Mouse (Mus musculus) hematopoietic stem cell, adult 5-6 weeks (primary cell): ENCODE data around the gene Olfm2. TPM values are rescaled to one million over a fixed set of nuclear protein-coding genes. Genes with fewer than 3 reads are reported as not detected.

Experiments used
- ATAC-seq, 2 experiments: fragments of 125-278 bp in 1 of 2; replicated peaks in 1 of 2; 2 replicates each; pipeline ENCODE4 v1.8.0; 2016 to 2017; ENCODE audit warnings: inconsistent platforms in 2 of 2, mild to moderate bottlenecking in 2 of 2, moderate number of reproducible peaks in 2 of 2, low read depth in 1 of 2, moderate TSS enrichment in 1 of 2; ENCODE audit not compliant: low FRiP score in 2 of 2, poor library complexity in 2 of 2, severe bottlenecking in 2 of 2, insufficient read depth in 1 of 2, low TSS enrichment in 1 of 2
- total RNA-seq: library from RNA; stranded (forward); fragments of 172-1452, 232-1000 nt; gene quantifications from 2 replicates; pipeline ENCODE4 v1.2.3, GENCODE M21; 2017

Olfm2 gene
- total RNA-seq, 1 experiment from 2014 or later: not detected

DNA sequence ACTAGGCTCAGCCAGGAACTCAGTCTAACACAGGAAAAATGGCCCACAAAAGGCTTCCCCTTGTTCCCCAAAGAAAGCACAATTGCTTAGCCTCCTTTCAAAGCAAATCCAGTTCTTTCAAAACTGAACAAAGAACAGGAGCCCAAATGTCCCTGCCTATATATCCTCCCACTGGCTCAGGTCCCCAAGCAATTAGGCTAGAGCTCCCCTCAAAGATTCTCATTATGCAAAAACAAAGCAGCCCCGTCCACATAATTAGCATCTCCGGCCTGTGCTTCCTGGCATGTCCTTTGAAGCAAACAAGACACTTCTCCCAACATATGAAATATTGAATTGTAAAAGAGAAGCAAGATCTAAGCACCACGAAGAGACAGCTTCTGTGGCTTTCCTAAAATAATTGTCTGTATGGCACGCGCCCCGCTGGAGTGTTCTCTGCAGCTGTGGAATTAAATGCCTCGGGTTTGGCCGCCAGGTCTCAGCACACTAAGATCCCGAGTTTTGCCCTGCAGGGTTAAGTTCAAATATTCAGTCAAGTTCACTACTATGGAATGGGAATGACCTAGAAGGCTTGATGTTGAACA is 65.7 kb downstream of the Olfm2 start:
- ATAC-seq: no peak

DNA sequence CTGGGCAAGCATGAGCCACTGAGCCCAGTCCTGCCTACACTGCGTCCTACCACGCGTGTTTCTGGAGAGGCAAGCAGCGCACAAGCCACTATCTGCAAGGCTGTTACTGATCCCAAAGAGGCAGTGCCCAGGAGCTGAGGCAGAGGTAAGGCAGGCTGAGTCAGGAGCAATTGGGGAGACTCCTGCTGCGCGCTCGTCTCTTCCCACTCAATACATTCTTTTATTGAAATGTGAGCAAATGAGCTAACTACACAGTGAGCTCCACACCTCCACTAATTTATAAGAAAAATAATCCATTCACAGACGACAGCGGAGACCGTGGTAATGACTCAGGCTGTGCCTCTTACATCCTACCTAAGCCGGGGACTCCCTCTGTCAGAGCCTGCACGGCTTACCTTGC is 68.3 kb downstream of the Olfm2 start:
- no peak for ATAC-seq

DNA sequence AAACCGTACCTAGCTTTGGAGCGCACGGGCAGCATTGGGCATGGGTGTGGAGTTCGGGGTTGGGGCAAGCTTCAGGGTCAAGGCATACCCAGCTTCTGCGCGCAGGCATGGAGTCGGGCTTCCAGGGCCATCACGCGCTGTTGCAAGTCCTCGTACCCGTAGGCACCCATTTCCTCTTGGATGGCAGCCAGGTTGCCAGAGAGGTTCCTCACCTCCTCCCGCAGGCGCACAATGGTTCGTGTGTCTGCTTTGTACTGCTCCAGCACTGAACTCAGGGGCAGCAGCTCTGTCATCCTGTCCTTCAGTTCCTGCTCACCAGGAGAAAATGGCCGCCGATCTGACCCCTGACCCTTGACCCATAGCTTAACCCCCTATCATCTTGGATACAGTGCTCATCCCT is 74.1 kb downstream of the Olfm2 start:
- peak; percentile 8 to 19; a peak in 1 of 4 replicates for ATAC-seq

DNA sequence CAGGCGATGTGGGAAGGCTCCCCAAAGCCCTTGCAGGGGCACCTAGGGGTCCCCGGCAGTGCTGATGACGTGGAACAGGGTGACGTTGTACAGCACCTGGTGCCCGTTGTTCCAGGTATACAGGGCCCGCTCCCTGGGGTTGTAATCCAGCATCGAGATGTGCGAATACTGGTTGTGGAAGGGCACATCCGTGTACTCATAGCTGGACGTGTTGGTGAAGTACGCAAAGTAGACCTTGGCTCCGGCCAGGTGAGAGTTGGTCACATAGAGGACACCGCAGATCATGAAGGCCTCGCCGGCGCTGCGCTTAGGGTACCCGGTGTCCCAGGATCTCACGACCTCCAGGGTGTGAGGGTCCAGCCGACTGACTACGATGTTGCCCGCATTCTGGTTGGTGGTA is 78.1 kb downstream of the Olfm2 start:
- ATAC-seq: no peak

DNA sequence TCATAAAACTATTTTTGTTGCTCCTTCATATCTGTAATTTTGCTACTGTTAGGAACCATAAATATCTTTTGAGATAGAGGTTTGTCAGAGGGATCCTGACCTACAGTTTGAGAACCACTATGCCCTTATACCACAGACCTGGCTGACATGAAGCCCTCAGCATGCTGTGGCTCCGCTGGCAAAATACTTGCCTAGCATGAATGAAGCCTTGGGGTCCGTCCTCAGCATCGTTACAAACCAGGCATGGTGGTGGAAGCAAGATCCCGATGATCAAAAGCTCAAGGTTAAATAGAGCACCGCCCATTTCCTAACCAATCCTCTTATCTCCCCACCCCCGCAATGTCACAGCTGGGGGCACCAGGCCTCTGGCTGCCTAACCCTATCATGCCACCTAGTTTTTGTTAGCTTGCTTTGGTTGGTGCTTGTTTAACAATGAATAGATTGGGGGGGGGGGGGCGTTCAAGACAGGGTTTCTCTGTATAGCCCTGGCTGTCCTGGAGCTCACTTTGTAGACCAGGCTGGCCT is 79.6 kb downstream of the Olfm2 start:
- peak in 1 of 2 experiments; percentile 17; a peak in 2 of 4 replicates for ATAC-seq

DNA sequence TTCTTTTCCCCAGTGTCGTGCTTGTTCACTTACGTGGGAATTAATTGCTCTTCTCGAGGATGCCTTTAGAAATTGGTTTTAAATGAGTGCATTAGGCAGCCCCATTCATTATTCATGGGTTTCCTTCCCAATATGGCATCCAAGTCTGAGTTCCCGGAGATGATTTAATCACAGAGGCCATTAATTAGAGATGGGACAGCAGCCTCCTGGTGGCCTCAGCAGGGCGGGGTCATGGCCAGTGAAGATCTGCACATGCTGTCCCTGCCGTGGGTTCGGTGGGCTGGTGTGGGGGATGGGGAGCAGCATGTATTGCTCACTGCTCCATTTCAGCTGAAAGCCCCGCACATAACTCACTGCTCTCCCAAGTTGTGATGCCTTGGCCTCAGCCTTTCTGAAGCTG is 80.2 kb downstream of the Olfm2 start:
- no peak for ATAC-seq

DNA sequence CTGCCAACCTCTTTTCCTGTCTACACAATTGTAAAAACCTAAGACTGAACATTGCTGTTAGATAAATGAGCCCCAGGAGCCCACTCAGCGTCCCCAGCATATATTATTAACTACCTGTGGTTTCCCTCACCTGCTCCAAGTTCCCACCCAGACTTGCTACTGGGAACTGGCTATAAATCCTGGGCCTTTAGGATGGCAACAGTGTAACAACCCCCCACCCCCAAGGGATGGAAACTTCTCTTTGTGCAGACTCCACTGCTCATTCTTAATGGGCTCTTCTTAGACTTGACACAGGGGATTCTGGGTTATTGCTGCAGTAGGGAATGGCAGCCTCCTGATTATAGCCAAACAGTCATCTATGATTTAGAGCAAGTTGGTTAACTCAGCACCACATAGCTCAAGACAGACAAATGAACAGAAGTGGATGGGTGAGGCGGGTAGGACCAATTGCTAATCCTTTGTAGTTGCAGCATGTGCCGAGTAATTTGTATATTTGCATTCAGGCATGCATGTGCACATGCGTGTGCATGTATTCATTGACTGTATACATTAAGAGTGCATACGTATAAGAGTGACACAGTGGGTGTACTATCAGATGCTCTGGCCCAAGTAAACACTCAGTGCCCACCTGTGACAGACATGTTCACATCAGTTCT is 81.0 kb downstream of the Olfm2 start:
- ATAC-seq: no peak

DNA sequence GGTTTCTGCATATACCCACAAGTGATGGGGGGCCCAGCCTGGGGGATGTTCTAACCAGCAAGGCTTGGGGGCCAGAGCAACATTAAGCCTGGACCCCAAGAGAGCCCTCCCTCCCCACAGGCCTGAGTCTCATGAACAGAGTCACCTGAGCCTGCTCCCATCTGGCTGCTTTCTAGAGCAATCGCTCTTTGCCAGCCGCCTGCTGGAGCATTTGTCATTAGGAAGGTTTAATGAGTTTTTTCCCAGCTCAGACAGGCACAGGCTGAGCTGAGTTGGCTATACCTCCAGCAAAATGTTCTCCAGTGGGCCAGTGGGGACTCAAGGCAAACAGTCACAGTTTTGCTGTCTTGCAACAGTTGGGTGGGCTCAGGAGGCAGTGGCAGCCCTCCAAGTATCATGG is 81.8 kb downstream of the Olfm2 start:
- ATAC-seq: no peak

DNA sequence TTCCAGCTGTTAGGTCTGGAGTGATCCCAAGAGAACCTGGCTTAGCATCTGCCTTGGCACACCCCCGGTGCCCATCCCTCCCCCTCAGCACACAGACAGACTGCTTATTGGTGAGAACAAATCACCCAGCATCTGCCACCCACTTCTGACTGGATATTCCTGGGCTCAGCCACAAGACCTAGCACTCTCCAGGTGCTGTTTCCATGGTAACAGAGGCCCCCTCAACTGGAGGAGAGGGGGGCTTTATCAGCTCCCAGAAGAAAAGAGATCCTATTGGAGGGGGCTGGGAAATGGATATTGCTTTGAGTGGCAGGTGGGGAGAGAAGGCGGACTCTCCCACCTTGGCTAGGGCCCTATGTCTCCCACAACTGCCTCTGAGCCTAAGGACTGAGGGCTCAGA is 82.2 kb downstream of the Olfm2 start:
- no peak for ATAC-seq

DNA sequence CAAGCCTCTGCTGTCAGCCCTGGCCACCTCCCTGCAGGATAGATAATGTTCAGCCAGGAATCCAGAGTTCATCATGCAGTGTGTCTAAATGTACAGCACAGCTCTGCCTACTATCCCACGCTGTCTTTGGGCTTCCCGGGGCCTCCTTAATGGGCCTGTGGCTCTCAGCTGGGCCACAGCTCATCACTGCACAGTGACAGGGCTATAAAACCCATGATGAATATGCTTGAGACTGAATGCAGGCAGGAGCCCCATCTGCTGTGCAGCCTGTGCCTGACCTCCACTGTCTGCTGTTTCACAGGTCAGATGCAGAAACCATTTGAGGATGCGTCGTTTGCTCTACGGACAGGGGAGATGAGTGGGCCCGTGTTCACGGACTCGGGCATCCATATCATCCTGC is 83.3 kb downstream of the Olfm2 start:
- no peak for ATAC-seq

DNA sequence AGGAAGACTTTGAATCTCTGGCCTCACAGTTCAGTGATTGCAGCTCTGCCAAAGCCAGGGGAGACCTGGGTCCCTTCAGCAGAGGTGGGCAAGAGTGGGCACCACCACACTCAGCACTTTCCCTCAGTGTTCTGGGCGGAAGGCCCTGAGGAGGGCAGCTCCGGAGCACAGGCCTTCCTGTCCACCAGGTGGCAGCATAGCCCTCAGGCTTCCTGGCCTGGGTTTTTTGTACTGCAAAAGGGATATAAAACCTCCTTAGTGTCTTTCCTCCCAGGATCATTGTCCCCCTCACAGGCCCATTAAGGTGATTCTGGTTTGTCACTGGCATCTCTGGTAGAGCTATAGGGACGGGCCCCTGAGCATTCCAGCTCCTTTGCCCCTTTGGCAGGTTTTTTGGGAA is 83.8 kb downstream of the Olfm2 start:
- peak; percentile 63 to 78; a peak in 3 of 4 replicates for ATAC-seq

DNA sequence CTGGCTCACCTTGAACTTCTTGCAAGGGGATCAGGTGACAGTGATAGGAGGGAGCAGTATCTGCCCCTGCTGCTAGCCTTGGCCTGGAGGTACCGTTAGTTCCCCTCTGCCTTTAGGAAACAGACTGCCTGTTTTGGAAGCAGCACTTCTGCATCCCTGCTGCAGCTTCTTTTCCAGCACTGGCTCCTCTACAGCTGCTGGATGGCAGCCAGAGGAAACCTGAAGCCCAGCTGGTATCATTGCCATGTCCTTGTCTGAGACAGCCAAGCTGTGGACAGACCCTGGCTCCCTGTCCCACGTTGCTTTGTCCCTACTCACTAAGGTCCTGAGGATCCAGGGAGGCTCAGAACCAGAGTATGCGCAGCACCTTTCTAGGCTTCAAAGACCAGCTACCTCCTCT is 88.6 kb downstream of the Olfm2 start:
- ATAC-seq: no peak

DNA sequence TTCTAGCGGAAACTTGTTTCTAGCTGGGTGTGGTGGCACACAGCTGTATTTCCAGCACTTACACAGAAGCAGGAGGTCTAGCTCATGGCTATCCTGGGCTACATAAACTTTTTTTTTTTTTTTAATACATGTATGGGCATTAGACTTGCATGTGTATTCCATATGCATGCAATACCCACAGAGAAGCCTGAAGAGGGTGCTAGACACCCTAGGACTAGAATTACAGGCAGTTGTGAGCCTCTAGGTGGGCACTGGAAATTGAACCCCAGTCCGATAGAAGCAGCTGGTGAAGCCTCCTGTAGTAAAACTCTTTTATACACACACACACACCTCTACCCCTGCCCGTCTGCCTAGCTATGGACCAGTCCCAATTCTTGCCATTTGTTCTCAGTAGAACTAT is 92.3 kb downstream of the Olfm2 start:
- no peak for ATAC-seq

DNA sequence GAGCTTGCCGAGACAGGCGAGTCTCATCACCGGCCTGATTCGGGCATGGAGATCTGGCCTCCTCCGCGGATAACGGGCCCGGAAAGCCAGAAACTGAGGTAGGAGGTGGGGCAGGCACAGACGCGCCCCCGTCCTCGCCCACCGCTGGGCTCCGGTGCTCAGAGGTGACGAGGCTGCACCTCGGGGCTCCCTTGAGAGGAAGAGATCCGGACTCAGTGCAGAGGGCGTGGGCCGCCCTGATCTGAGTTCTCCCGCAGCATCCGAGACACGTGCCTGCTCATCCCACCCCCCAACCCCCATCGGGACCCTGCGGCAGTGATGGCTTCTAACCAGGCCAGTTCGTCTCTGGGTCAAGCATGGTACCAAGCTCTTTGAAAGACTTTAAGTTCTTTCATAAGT is 93.9 kb downstream of the Olfm2 start:
- peak in 1 of 2 experiments; percentile 12; a peak in 2 of 4 replicates for ATAC-seq

DNA sequence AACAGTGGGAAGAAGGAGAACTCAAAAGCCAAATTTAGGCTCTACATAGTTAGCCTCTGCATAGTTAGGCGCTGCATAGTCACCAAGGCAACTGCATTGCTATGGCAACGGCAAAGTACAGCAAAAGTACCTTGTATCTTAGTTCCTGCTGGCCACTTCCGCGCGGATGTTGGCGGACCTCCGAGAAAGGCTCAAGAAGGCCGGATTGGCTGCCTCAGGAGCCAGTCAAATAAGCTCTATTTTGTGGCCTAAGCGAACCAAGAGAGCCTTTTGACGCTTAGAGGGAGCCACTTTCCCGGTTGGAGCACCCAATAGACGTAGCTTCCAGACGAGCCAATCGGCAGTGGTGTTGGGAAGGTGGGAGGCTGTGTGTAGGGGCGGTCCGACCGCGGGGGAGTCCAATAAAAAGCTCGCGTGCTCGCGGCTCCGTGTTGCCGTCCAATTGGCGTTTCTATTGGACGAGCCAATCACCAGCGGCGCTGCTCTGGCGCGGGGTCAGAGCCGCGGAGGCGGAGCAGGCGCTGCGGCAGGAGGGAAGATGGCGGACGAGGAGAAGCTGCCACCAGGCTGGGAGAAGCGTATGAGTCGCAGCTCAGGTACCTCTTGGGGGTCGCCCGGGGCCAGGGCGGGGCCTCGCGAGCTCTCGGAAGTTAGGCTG is 94.4 kb downstream of the Olfm2 start, which contains the start of gene Pin1:
Gene Pin1, plus strand, starts transcription at position 494 of the 658 bp plus-strand sequence.
- peak; percentile 96 to 98 for ATAC-seq

DNA sequence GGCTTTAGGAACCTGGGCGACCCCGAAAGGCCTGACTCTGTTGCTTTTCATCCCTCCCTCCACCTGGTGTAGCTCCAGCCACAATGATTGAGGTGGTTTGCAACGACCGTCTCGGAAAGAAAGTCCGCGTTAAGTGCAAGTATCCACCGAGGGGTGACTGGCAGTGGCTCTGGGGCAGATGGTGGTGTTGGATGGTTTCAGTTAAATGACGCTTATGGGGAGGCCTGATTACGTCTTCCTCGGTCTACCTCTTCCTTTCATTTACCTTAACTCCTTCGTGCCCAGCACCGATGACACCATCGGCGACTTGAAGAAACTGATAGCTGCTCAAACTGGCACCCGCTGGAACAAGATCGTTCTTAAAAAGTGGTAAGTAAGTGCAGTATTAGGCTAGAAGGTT is 101.0 kb downstream of the Olfm2 start:
- peak; percentile 29 to 36; a peak in 2 of 4 replicates for ATAC-seq

DNA sequence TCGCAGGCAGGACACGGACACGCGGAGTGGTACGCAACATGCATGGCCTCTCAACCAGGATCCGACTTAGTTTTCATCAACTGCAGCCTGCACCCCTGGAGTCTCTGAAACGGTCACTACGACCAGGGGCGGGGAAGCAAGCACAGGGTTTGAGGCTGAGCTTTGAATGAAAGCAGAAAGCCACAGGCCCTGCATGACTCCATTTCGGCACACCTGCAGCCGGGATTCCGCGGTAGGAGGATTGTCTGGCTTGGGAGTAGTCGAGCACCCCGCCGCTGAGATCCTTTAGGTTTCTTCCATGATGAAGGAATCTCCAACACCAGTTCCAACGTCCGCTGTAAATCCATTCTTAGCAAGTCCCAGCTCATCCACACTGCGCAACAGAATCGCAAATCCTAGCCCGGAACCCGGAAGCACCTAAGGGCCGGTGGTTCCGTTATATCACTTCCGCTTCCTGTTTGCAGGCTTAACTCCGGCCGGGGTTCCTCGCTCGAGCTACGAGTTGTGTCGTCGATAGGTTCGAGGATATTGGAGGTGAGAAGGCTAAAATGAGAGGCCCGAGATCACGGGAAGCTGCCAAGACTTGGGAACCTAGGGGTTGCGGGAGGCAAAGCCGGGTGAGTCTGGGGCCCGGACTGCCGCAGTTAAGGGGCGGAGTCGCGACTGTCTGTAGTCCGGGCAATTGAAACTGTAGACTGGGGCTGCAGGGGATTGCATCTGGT is 101.6 kb downstream of the Olfm2 start, which contains the start of gene Fbxl12:
Gene Fbxl12, minus strand, starts transcription at position 408 of the 722 bp plus-strand sequence.
- peak; percentile 71 for ATAC-seq

DNA sequence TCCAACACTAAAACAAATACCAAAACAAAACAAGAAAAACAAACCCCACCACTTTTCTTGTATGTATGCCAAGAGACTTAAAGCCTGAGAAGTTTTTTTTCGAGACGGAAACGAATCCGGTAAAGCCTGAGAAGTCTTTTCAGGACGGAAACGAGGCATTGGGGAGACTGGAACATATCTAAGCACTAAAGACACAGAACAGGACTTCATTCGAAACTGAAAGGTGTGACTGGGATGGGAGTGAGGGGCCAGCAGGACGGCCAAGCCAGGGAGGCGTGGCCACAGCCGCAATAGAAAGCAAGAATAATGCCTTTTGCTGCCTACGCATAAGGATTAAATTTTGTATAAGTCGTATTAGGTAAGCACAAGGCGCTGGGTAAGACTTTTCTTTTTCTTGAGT is 102.4 kb downstream of the Olfm2 start:
- no peak for ATAC-seq
